Mouse (Mus musculus) kidney, postnatal 0 days (tissue): ENCODE data around the gene Gm45713. TPM values are rescaled to one million over a fixed set of nuclear protein-coding genes. Genes with fewer than 3 reads are reported as not detected.

Experiments
- ATAC-seq: fragments of 200-750 bp; cut with Nextera tagmentation; replicated peaks from 2 replicates; pipeline ENCODE4 v1.8.0; 2017; ENCODE audit warnings: low read depth, moderate number of reproducible peaks, moderate TSS enrichment, moderate library complexity; ENCODE audit not compliant: low FRiP score
- DNase-seq: peaks from one replicate; pipeline ENCODE4 v3.0.0-alpha.2; 2016; ENCODE audit warnings: low spot score
- H3K27ac ChIP-seq: fragments of 300-500 bp; sonication (generic); 2 replicates; pipeline ENCODE4 v1.5.1; 2014; ENCODE audit warnings: mild to moderate bottlenecking
- H3K27me3 ChIP-seq: fragments of 300-500 bp; sonication (generic); 2 replicates; pipeline ENCODE4 v1.6.1; 2014; ENCODE audit warnings: low read length, mixed read lengths; ENCODE audit not compliant: insufficient read depth
- H3K36me3 ChIP-seq: fragments of 300-500 bp; sonication (generic); 2 replicates; pipeline ENCODE4 v1.6.1; 2014; ENCODE audit warnings: low read length, mixed read lengths; ENCODE audit not compliant: insufficient read depth
- H3K4me1 ChIP-seq: fragments of 300-500 bp; sonication (generic); replicated peaks from 2 replicates; pipeline ENCODE4 v1.6.1; 2014; ENCODE audit warnings: antibody characterized with exemption, low read length, mixed read lengths; ENCODE audit not compliant: insufficient read depth
- H3K4me2 ChIP-seq: fragments of 300-500 bp; sonication (generic); 2 replicates; pipeline ENCODE4 v1.6.1; 2014; ENCODE audit warnings: mild to moderate bottlenecking, low read length, moderate library complexity, mixed read lengths
- H3K4me3 ChIP-seq: fragments of 300-500 bp; sonication (generic); replicated peaks from 2 replicates; pipeline ENCODE4 v1.5.1; 2014; ENCODE audit warnings: low read depth, low read length
- H3K9ac ChIP-seq: fragments of 300-500 bp; sonication (generic); 2 replicates; pipeline ENCODE4 v1.6.1; 2014; ENCODE audit warnings: low read depth, low read length
- H3K9me3 ChIP-seq: fragments of 300-500 bp; sonication (generic); replicated peaks from 2 replicates; pipeline ENCODE4 v1.6.1; 2016; ENCODE audit warnings: low read length, inconsistent platforms, mixed read lengths
- CTCF ChIP-seq: IDR thresholded peaks from 2 replicates; pipeline ENCODE4 v1.5.1; 2016; ENCODE audit warnings: antibody characterized with exemption, low read depth, mild to moderate bottlenecking, moderate library complexity
- WGBS: fragments of 180-500 bp; shearing (Covaris S2); extraction: QIAGEN DNeasy Blood & Tissue Kit; methylation state at CpG from one replicate; pipeline ENCODE4 v1.1.7; 2014; 5-methylcytosine and 5-hydroxymethylcytosine counted together
- polyA plus RNA-seq: library from polyadenylated mRNA; unstranded; fragments of >200 nt; fragmentation: Nextera tagmentation; extraction: Ambion mirVana; gene quantifications from 2 replicates; pipeline ENCODE4 v1.2.1, GENCODE M21; 2015

Gene Gm45713
- polyA plus RNA-seq, 1 experiment from 2014 or later, result 1.3 TPM

- TF ChIP-seq CTCF, result 0 out of 2 replicates have a peak, but pooled peaks have one; percentile 29
- Histone ChIP-seq H3K27ac (no peak overlapping the region), H3K36me3 (peaks cover 32% of the 10 kb centered on the region), H3K4me2 (no peak overlapping the region), H3K4me3 (no peak overlapping the region), H3K9ac (no peak overlapping the region), H3K4me1 (0 out of 2 replicates have a peak, but pooled peaks cover 3% of the 10 kb centered on the region), H3K9me3 (no peaks in the 10 kb centered on the region), H3K27me3 (no peaks in the 10 kb centered on the region)
- WGBS, result 81% methylated on average over 4 of the region's 4 CpGs
- DNase-seq, result no peak
- ATAC-seq, result no peak
These were observed 49.9 kb downstream of the Gm45713 start for GRCm38 (mm10) chr7:45086084-45086483.

DNA sequence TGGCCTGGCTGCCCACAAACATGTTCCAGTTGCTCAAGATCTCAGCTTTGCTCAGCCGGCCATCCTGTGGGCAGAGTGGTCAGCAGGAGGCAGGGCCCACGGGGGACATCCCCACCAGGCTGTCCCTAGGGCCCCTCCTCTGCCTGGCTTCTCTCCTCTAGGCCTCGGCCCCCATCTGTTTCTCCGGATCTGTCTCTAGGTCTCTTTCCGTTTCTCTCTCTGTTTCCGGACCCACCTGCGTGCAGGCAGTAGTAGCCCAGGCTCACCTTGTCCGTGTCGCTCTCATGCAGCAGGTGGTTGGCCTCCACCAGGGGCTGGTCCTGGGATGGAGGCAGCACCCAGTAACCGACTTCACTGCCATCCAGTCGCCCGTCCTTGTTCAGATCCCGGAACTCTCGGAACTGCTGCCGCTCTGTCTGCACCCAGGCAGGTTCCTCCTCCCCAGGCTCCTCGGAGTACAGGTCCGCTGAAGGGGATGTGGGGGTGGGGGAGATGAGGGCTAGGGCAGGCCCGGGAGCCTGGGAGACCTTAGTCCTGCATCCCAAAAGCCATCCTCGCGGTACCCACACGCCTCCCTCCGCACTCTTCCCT lies 52.6 kb downstream of the Gm45713 start:
- H3K9ac ChIP-seq, result no peak overlapping the region
- 81% methylated on average over 22 of the region's 22 CpGs for WGBS

DNA sequence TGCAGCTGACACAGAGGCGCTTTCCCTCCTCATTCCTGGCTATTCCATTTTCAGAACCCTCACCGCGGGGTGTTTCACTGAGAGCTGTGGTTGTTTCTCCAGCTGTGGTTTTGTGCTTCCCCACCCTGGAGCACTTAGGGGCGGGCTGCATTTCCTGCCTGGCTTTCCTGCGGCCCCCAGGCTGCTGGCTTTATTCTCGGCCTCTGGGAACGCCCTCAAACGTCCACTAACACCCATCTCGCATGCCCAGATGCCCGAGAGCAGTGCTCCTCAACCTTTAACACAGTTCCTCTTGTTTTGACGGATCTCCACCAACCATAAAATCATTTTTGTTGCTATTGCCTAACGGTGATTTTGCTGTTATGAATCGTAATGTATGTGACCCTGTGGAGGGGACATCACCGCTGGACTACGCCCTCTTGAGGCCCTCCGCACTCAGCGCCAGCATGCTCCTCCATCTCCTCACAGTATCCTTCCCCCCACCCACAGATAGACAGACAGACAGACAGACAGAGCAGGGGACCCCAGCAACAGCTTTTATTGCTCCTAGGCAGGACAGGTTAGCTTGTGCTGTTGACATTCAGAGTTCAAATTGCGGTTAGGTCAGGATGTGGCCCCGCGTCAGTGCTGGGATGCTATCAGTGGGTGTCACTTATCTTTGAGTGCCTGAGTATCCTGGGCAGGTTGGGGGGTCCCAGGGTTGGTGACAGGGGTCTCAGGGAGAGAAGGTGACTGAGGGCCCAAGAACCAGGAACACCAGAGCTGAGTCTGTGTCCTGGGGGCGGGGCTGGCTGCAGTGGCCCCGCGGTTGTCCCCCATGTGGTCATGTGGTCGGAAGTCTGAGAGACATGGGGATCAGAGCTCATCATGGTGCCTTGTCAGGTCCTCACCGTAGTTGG lies 53.4 kb downstream of the Gm45713 start:
- 63% methylated on average over 25 of the region's 25 CpGs for WGBS
- 0 out of 2 replicates have a peak overlapping the region, but pooled peaks have one; percentile 8 for H3K9ac ChIP-seq
- peak overlapping the region; percentile 68 for H3K27ac ChIP-seq
- 0 out of 2 replicates have a peak, but pooled peaks have one; percentile 17 for TF ChIP-seq CTCF
- H3K4me2 ChIP-seq, result no peak overlapping the region
- H3K27me3 ChIP-seq, result no peaks in the 10 kb centered on the region
- H3K4me1 ChIP-seq, result 0 out of 2 replicates have a peak, but pooled peaks cover 3% of the 10 kb centered on the region
- ATAC-seq, result no peak
- peaks cover 31% of the 10 kb centered on the region for H3K36me3 ChIP-seq
- H3K4me3 ChIP-seq, result no peak overlapping the region
- H3K9me3 ChIP-seq, result no peaks in the 10 kb centered on the region
- DNase-seq, result peak; percentile 75

More for the DNA sequence above, 52.6 kb downstream of the Gm45713 start:
- Histone ChIP-seq H3K4me2 (no peak overlapping the region), H3K4me1 (0 out of 2 replicates have a peak, but pooled peaks cover 3% of the 10 kb centered on the region), H3K4me3 (no peak overlapping the region), H3K27ac (peak overlapping the region; percentile 68; the same call in 1 of the 2 replicates), H3K9me3 (no peaks in the 10 kb centered on the region), H3K36me3 (peaks cover 32% of the 10 kb centered on the region), H3K27me3 (no peaks in the 10 kb centered on the region)
- TF ChIP-seq CTCF, result no peak
- no peak for DNase-seq
- no peak for ATAC-seq

DNA sequence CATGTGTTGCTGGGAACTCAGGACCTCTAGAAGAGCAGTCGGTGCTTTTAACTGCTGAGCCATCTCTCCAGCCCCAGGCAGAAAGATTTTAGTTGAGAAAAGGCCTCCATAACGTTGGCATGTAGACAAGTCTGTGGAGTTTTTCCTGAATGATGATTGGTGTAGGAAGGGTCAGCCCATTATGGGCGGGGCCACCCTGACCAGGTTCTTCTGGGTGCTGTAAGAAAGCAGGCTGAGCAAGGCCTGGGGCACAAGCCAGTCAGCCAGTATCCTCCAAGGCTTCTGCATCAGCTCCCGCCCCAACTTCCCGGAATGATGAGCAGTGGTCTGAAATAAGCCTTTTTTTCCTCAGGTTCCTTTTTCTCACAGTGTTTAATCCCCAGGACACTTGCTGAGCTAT lies 55.0 kb downstream of the Gm45713 start:
- WGBS, result 57% methylated on average over 5 of the region's 5 CpGs
- TF ChIP-seq CTCF, result peak; percentile 13; the same call in 1 of the 2 replicates

GRCm38 (mm10) chr7:45079856-45080255 lies 56.2 kb downstream of the Gm45713 start:
- no peaks in the 10 kb centered on the region for H3K9me3 ChIP-seq
- under 1% methylated on average over 10 of the region's 10 CpGs for WGBS
- TF ChIP-seq CTCF, result peak; percentile 95
- no peaks in the 10 kb centered on the region for H3K27me3 ChIP-seq
- no peak overlapping the region for H3K4me2 ChIP-seq
- 0 out of 2 replicates have a peak, but pooled peaks cover 3% of the 10 kb centered on the region for H3K4me1 ChIP-seq
- H3K27ac ChIP-seq, result no peak overlapping the region
- no peak overlapping the region for H3K9ac ChIP-seq
- DNase-seq, result peak; percentile 94
- H3K36me3 ChIP-seq, result peaks cover 39% of the 10 kb centered on the region; the same call in 1 of the 2 replicates
- 0 out of 2 replicates have a peak, but pooled peaks have one; percentile 14 for ATAC-seq
- H3K4me3 ChIP-seq, result no peak overlapping the region

More for the DNA sequence above, 55.0 kb downstream of the Gm45713 start:
- ATAC-seq, result no peak
- Histone ChIP-seq H3K27me3 (no peaks in the 10 kb centered on the region), H3K9me3 (no peaks in the 10 kb centered on the region), H3K27ac (no peak overlapping the region), H3K4me3 (no peak overlapping the region), H3K4me2 (no peak overlapping the region), H3K36me3 (peaks cover 34% of the 10 kb centered on the region), H3K9ac (no peak overlapping the region), H3K4me1 (0 out of 2 replicates have a peak, but pooled peaks cover 3% of the 10 kb centered on the region)
- DNase-seq, result no peak

- DNase-seq (peak; percentile 86), ATAC-seq (no peak)
- no peak overlapping the region for H3K9ac ChIP-seq
- no peaks in the 10 kb centered on the region for H3K9me3 ChIP-seq
- peaks cover 33% of the 10 kb centered on the region; the same call in 1 of the 2 replicates for H3K36me3 ChIP-seq
- no peaks in the 10 kb centered on the region for H3K27me3 ChIP-seq
- H3K4me3 ChIP-seq, result no peak overlapping the region
- H3K4me2 ChIP-seq, result no peak overlapping the region
- WGBS, result 40% methylated on average over 9 of the region's 9 CpGs
- H3K4me1 ChIP-seq, result 0 out of 2 replicates have a peak, but pooled peaks cover 3% of the 10 kb centered on the region
- TF ChIP-seq CTCF, result peak; percentile 89
- H3K27ac ChIP-seq, result no peak overlapping the region
These were observed 57.5 kb downstream of the Gm45713 start for GRCm38 (mm10) chr7:45078513-45078912.
